Mouse (Mus musculus) G1E (cell line): ENCODE data around the gene Gabarap.

Experiments used
- CTCF ChIP-seq: IDR thresholded peaks from 2 replicates; pipeline ENCODE4 v1.5.1; 2012; ENCODE audit warnings: low read depth, low read length, inconsistent platforms, mixed read lengths
- TAL1 ChIP-seq: conservative IDR thresholded peaks from 2 replicates; pipeline ENCODE4 v1.6.1; 2012; ENCODE audit warnings: low read depth, low read length, inconsistent platforms, mixed read lengths

- no peak for TF ChIP-seq TAL1
- peak; percentile 25; the same call in 1 of the 2 replicates for TF ChIP-seq CTCF
These were observed 30.3 kb upstream of the Gabarap start for GRCm38 (mm10) chr11:69960616-69961015.
